Mouse (Mus musculus) bone marrow, adult 2 months (tissue): Measurements from ENCODE around the gene Rnf220. TPM values are rescaled to one million over a fixed set of nuclear protein-coding genes. Genes with fewer than 3 reads are reported as not detected.

ENCODE experiments used
- H3K27ac ChIP-seq: fragments of 200-500 bp; 2 replicates; pipeline ENCODE4 v1.5.1; 2012; ENCODE audit warnings: low read depth, mild to moderate bottlenecking, control low read depth, inconsistent platforms, low read length; ENCODE audit not compliant: control insufficient read depth, poor library complexity, insufficient read depth
- H3K4me1 ChIP-seq: fragments of 200-500 bp; 2 replicates; pipeline ENCODE4 v1.6.1; 2011; ENCODE audit warnings: low read length; ENCODE audit not compliant: control insufficient read depth, insufficient read depth
- H3K4me3 ChIP-seq: fragments of 200-500 bp; replicated peaks from 2 replicates; pipeline ENCODE3; 2011; ENCODE audit warnings: mild to moderate bottlenecking, low read depth, low read length, control low read depth; ENCODE audit not compliant: control insufficient read depth
- CTCF ChIP-seq: fragments of 200-500 bp; IDR thresholded peaks from 2 replicates; pipeline ENCODE4 v1.5.1; 2011; ENCODE audit warnings: low read length, control low read depth; ENCODE audit not compliant: control insufficient read depth, insufficient read depth
- POLR2A ChIP-seq: fragments of 200-500 bp; IDR thresholded peaks from 2 replicates; pipeline ENCODE4 v1.6.1; 2011; ENCODE audit warnings: low read depth, mild to moderate bottlenecking, control low read depth, low read length, borderline replicate concordance; ENCODE audit not compliant: control insufficient read depth
- WGBS: fragments of 180-500 bp; shearing (Covaris S2); methylation state at CpG from one replicate; pipeline ENCODE4 v1.1.7; 2018; 5-methylcytosine and 5-hydroxymethylcytosine counted together
- polyA plus RNA-seq: library from polyadenylated mRNA; stranded (reverse); fragments of >200 nt; gene quantifications from 2 replicates; pipeline ENCODE4 v1.2.4, GENCODE M21; 2011; ENCODE audit warnings: low replicate concordance; ENCODE audit not compliant: missing spikeins, insufficient read depth, insufficient read length

Gene Rnf220
- polyA plus RNA-seq, 1 experiment, result 49.6 TPM

GRCm38 (mm10) chr4:117392391-117392790 is 104.5 kb downstream of the Rnf220 start:
- Histone ChIP-seq H3K4me3 (no peak overlapping the region), H3K27ac (no peak overlapping the region), H3K4me1 (no peaks in the 10 kb centered on the region)
- WGBS, result 63% methylated on average over 2 of the region's 2 CpGs
- TF ChIP-seq CTCF (no peak), POLR2A (no peak)

- H3K4me1 ChIP-seq, result no peaks in the 10 kb centered on the region
- H3K27ac ChIP-seq, result no peak overlapping the region
- 52% methylated on average over 9 of the region's 9 CpGs for WGBS
- no peak overlapping the region for H3K4me3 ChIP-seq
- TF ChIP-seq POLR2A, result no peak
- no peak for TF ChIP-seq CTCF
Measured at GRCm38 (mm10) chr4:117391966-117392365, 104.9 kb downstream of the Rnf220 start.

- Histone ChIP-seq H3K4me1 (no peaks in the 10 kb centered on the region), H3K27ac (no peak overlapping the region), H3K4me3 (no peak overlapping the region)
- TF ChIP-seq CTCF (no peak), POLR2A (no peak)
- 77% methylated on average over 22 of the region's 22 CpGs for WGBS
Measured at GRCm38 (mm10) chr4:117390850-117391795, 105.7 kb downstream of the Rnf220 start.

GRCm38 (mm10) chr4:117389264-117390054 is 107.4 kb downstream of the Rnf220 start:
- Histone ChIP-seq H3K4me3 (no peak overlapping the region), H3K4me1 (peaks cover 3% of the 10 kb centered on the region), H3K27ac (no peak overlapping the region)
- TF ChIP-seq CTCF (no peak), POLR2A (no peak)
- WGBS, result 82% methylated on average over 14 of the region's 14 CpGs

GRCm38 (mm10) chr4:117385247-117385646 is 111.6 kb downstream of the Rnf220 start:
- Histone ChIP-seq H3K4me3 (no peak overlapping the region), H3K27ac (no peak overlapping the region), H3K4me1 (peaks cover 5% of the 10 kb centered on the region)
- WGBS, result 25% methylated on average over 1 of the region's 1 CpGs
- TF ChIP-seq CTCF, result no peak
- TF ChIP-seq POLR2A, result no peak

GRCm38 (mm10) chr4:117381846-117382245 is 115.0 kb downstream of the Rnf220 start:
- H3K4me1 ChIP-seq, result peaks cover 5% of the 10 kb centered on the region
- H3K27ac ChIP-seq, result no peak overlapping the region
- TF ChIP-seq CTCF (no peak), POLR2A (no peak)
- WGBS, result 88% methylated on average over 8 of the region's 8 CpGs
- H3K4me3 ChIP-seq, result no peak overlapping the region

- H3K4me3 ChIP-seq, result no peak overlapping the region
- TF ChIP-seq POLR2A, result no peak
- WGBS, result 91% methylated on average over 5 of the region's 5 CpGs
- peaks cover 3% of the 10 kb centered on the region for H3K4me1 ChIP-seq
- H3K27ac ChIP-seq, result no peak overlapping the region
Measured at GRCm38 (mm10) chr4:117380558-117380935, 116.3 kb downstream of the Rnf220 start.
